ENCODE assay signal across 8 mouse cellular contexts in genomic region chr10:81136706-81137231, GRCm38 (mm10). TPM values are rescaled to one million over a fixed set of nuclear protein-coding genes. Genes with fewer than 3 reads are reported as not detected.
A peak's percentile ranks its signal among the peaks of the same experiment; 100 is the strongest.
DNase-seq lines count a peak whose midpoint lies in the region; ATAC-seq and TF ChIP-seq lines count a peak whose summit lies in the region.

No protein-coding gene starts in this region.

- peak overlapping the region; percentile 98 for H3K27ac ChIP-seq in hindbrain, embryonic 15.5 days (replicated peaks)
- H3K27ac ChIP-seq in limb, embryonic 14.5 days (replicated peaks; ENCODE audit: low read depth, low read length): peak overlapping the region; percentile 99

- H3K4me3 ChIP-seq in hindbrain, embryonic 15.5 days: peak overlapping the region; percentile 96
- peak overlapping the region; percentile 93 for H3K4me3 ChIP-seq in limb, embryonic 14.5 days (replicated peaks; ENCODE audit: low read length)

- peak overlapping the region; percentile 97 for H3K4me2 ChIP-seq in hindbrain, embryonic 15.5 days
- peak overlapping the region; percentile 96 for H3K4me2 ChIP-seq in limb, embryonic 14.5 days (replicated peaks; ENCODE audit: low read depth, low read length, severe bottlenecking)

- intact Hi-C loops in left cerebral cortex, postnatal 36 days (cut with DNase I): no loop called here

- ATAC-seq in hindbrain, embryonic 15.5 days (ENCODE audit: low FRiP score, low read depth): peak; percentile 44
- peak; percentile 64 for ATAC-seq in limb, embryonic 14.5 days (ENCODE audit: low FRiP score, low read depth)

- no peaks in the 10 kb centered on the region for H3K36me3 ChIP-seq in hindbrain, embryonic 15.5 days
- H3K36me3 ChIP-seq in limb, embryonic 14.5 days (ENCODE audit: control insufficient read depth, insufficient read depth, low read length): no peaks in the 10 kb centered on the region

- 0 out of 2 replicates have a peak, but pooled peaks have one; percentile 6 for TF ChIP-seq POLR2A in limb, embryonic 14.5 days (IDR thresholded peaks at IDR 0.05; ENCODE audit: borderline replicate concordance, extremely low read depth, insufficient read depth, insufficient read length)

- peaks cover 30% of the 10 kb centered on the region for H3K27me3 ChIP-seq in hindbrain, embryonic 15.5 days
- peaks cover 23% of the 10 kb centered on the region for H3K27me3 ChIP-seq in limb, embryonic 14.5 days (ENCODE audit: control insufficient read depth, insufficient read depth, low read length)

- peaks cover 51% of the 10 kb centered on the region for H3K4me1 ChIP-seq in hindbrain, embryonic 15.5 days (replicated peaks)
- H3K4me1 ChIP-seq in limb, embryonic 14.5 days (ENCODE audit: control insufficient read depth, insufficient read depth, low read length): peaks cover 46% of the 10 kb centered on the region

- DNase-seq in left cerebral cortex, postnatal 36 days (ENCODE audit: low spot score in 2 of 2): peak; percentile 78 to 84
- DNase-seq in left cerebral cortex, adult 11 months (ENCODE audit: low spot score): no peak
- peak; percentile 87 for DNase-seq in cerebellum, adult 11 months
- DNase-seq in gastrocnemius, adult 18-20 months (ENCODE audit: low spot score): peak; percentile 87
- no peak for DNase-seq in limb, embryonic 14.5 days (ENCODE audit: low spot score)
- DNase-seq in natural killer cell, adult 2 months (ENCODE audit: low spot score in 2 of 2): peak; percentile 71 to 79
- peak; percentile 89 for DNase-seq in testis, postnatal 10 days (ENCODE audit: low spot score)

- H3K9ac ChIP-seq in hindbrain, embryonic 15.5 days: peak overlapping the region; percentile 96
- H3K9ac ChIP-seq in limb, embryonic 14.5 days (ENCODE audit: low read depth, low read length, severe bottlenecking): peak overlapping the region; percentile 96

- no peaks in the 10 kb centered on the region for H3K9me3 ChIP-seq in hindbrain, embryonic 15.5 days
- no peaks in the 10 kb centered on the region for H3K9me3 ChIP-seq in limb, embryonic 14.5 days (ENCODE audit: control insufficient read depth, low read length)

- under 1% methylated on average over 40 of the region's 50 CpGs for WGBS in hindbrain, embryonic 15.5 days
- WGBS in limb, embryonic 14.5 days: under 1% methylated on average over 47 of the region's 50 CpGs

RNA-seq across cellular contexts. Expression of gene Zbtb7a, which starts 1.7 kb away (rescaled TPM):
- total RNA-seq in left cerebral cortex, postnatal 36 days (2021): 100 to 1,000 TPM; 120 to 133 TPM
- total RNA-seq in gastrocnemius, adult 18-20 months (2021): 10 to 100 TPM; 22.1 to 24.5 TPM
- 15.3 and 16.2 TPM in 2 replicates for polyA plus RNA-seq in hindbrain, embryonic 15.5 days (2015; fragmentation: Nextera tagmentation; extraction: Ambion mirVana)
- polyA plus RNA-seq in limb, embryonic 14.5 days (2012; rRNA removed): 17.7 and 21.0 TPM in 2 replicates
- 30.6 and 35.9 TPM in 2 replicates for polyA plus RNA-seq in limb, embryonic 14.5 days (2014; fragmentation: Nextera tagmentation; extraction: Ambion mirVana)

RNA-seq across cellular contexts. Expression of gene Pias4, which starts 31.0 kb away (rescaled TPM):
- 10 to 100 TPM; 26.7 to 31.8 TPM for total RNA-seq in left cerebral cortex, postnatal 36 days (2021)
- total RNA-seq in gastrocnemius, adult 18-20 months (2021): 10 to 100 TPM; 15.3 to 17.1 TPM
- polyA plus RNA-seq in hindbrain, embryonic 15.5 days (2015; fragmentation: Nextera tagmentation; extraction: Ambion mirVana): 52.2 and 61.2 TPM in 2 replicates
- polyA plus RNA-seq in limb, embryonic 14.5 days (2012; rRNA removed): 35.1 and 49.4 TPM in 2 replicates
- polyA plus RNA-seq in limb, embryonic 14.5 days (2014; fragmentation: Nextera tagmentation; extraction: Ambion mirVana): 40.4 and 44.2 TPM in 2 replicates

RNA-seq across cellular contexts. Expression of gene Map2k2, which starts 31.1 kb away (rescaled TPM):
- total RNA-seq in left cerebral cortex, postnatal 36 days (2021): 100 to 1,000 TPM; 120 to 133 TPM
- total RNA-seq in gastrocnemius, adult 18-20 months (2021): 100 to 1,000 TPM; 173 to 189 TPM
- polyA plus RNA-seq in hindbrain, embryonic 15.5 days (2015; fragmentation: Nextera tagmentation; extraction: Ambion mirVana): 248 and 259 TPM in 2 replicates
- polyA plus RNA-seq in limb, embryonic 14.5 days (2012; rRNA removed): 165 and 176 TPM in 2 replicates
- polyA plus RNA-seq in limb, embryonic 14.5 days (2014; fragmentation: Nextera tagmentation; extraction: Ambion mirVana): 176 and 199 TPM in 2 replicates

RNA-seq across cellular contexts. Expression of gene Creb3l3, which starts 38.1 kb away (rescaled TPM):
- under 1 TPM; 0.23 to 0.72 TPM for total RNA-seq in left cerebral cortex, postnatal 36 days (2021)
- under 1 TPM in 1 of 2 experiments, not detected in 1; 0.09 TPM for total RNA-seq in gastrocnemius, adult 18-20 months (2021)
- 0.30 and 0.39 TPM in 2 replicates for polyA plus RNA-seq in hindbrain, embryonic 15.5 days (2015; fragmentation: Nextera tagmentation; extraction: Ambion mirVana)
- 0.44 and 0.54 TPM in 2 replicates for polyA plus RNA-seq in limb, embryonic 14.5 days (2012; rRNA removed)
- 0.58 and 0.74 TPM in 2 replicates for polyA plus RNA-seq in limb, embryonic 14.5 days (2014; fragmentation: Nextera tagmentation; extraction: Ambion mirVana)

RNA-seq across cellular contexts. Expression of gene Eef2, which starts 39.7 kb away (rescaled TPM):
- total RNA-seq in left cerebral cortex, postnatal 36 days (2021): 100 to 1,000 TPM; 857 to 954 TPM
- 1,000 to 10,000 TPM; 1,320 to 1,335 TPM for total RNA-seq in gastrocnemius, adult 18-20 months (2021)
- polyA plus RNA-seq in hindbrain, embryonic 15.5 days (2015; fragmentation: Nextera tagmentation; extraction: Ambion mirVana): 532 and 536 TPM in 2 replicates
- polyA plus RNA-seq in limb, embryonic 14.5 days (2012; rRNA removed): 1,329 and 1,559 TPM in 2 replicates
- polyA plus RNA-seq in limb, embryonic 14.5 days (2014; fragmentation: Nextera tagmentation; extraction: Ambion mirVana): 544 and 581 TPM in 2 replicates

Comparison
In these comparisons a context has a peak if more than half of its experiments do, and no peak if none do; other contexts are left out.
1. DNase-seq: peak in left cerebral cortex, postnatal 36 days (2 of 2), cerebellum, adult 11 months (single experiment), gastrocnemius, adult 18-20 months (single experiment), natural killer cell, adult 2 months (2 of 2) and testis, postnatal 10 days (single experiment); none in left cerebral cortex, adult 11 months (single experiment) and limb, embryonic 14.5 days (single experiment).
2. RNA of gene Zbtb7a, which starts 1.7 kb away (total RNA-seq): 120 to 133 TPM in left cerebral cortex, postnatal 36 days; 22.1 to 24.5 TPM in gastrocnemius, adult 18-20 months; every median in the first group is over 4 times any median in the second.